Mouse (Mus musculus): ENCODE results near the gene Gpatch3. TPM values are rescaled to one million over a fixed set of nuclear protein-coding genes. Genes with fewer than 3 reads are reported as not detected.

Gpatch3 gene
- polyA plus RNA-seq, 1 experiment, result 7.3 TPM

DNA sequence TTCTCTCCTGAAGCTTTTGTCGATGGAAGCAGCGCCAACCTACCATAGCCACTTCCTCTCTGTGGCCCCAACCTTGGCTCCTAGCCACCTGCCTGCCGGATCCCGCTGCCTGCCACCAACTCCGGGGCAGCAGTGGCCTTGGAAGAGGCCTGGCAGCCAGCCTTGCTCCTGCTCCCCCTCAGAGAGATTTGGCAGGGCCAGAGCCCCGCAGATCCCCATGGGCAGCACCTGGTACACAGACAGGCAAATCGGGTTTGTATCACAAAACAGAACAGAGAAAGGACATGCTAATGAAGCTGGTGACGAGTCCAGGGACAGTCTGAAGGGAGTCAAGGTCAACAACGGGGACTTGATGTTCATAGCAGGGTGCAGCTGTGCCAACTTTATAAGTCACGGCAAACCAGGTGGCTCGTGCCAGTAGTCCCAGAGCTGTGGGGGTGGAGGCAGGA lies 11.4 kb upstream of the Gpatch3 start:
- WGBS, result 11% methylated on average over 11 of the region's 11 CpGs
- Histone ChIP-seq H3K27ac (ENCODE audit: insufficient read depth, low read depth, low read length) (no peak overlapping the region), H3K4me1 (ENCODE audit: control insufficient read depth, insufficient read depth, insufficient read length, low read length) (peaks cover 6% of the 10 kb centered on the region), H3K27me3 (ENCODE audit: control insufficient read depth, insufficient read depth, low read length) (no peaks in the 10 kb centered on the region), H3K36me3 (ENCODE audit: control insufficient read depth, insufficient read depth, low read length) (no peaks in the 10 kb centered on the region), H3K4me3 (ENCODE audit: low read depth, low read length) (no peak overlapping the region)
- TF ChIP-seq CTCF (IDR thresholded peaks at IDR 0.05; ENCODE audit: extremely low read depth, insufficient read length, insufficient replicate concordance, low read depth, low read length) (no peak), POLR2A (IDR thresholded peaks at IDR 0.05; ENCODE audit: low read depth, low read length) (no peak)

GRCm38 (mm10) chr4:133567251-133567650 lies 7.3 kb upstream of the Gpatch3 start:
- peaks cover 6% of the 10 kb centered on the region for H3K4me1 ChIP-seq (ENCODE audit: control insufficient read depth, insufficient read depth, insufficient read length, low read length)
- no peak overlapping the region for H3K4me3 ChIP-seq (ENCODE audit: low read depth, low read length)
- H3K27me3 ChIP-seq (ENCODE audit: control insufficient read depth, insufficient read depth, low read length), result no peaks in the 10 kb centered on the region
- H3K36me3 ChIP-seq (ENCODE audit: control insufficient read depth, insufficient read depth, low read length), result no peaks in the 10 kb centered on the region
- 11% methylated on average over 8 of the region's 8 CpGs for WGBS
- TF ChIP-seq CTCF (IDR thresholded peaks at IDR 0.05; ENCODE audit: extremely low read depth, insufficient read length, insufficient replicate concordance, low read depth, low read length) (no peak), POLR2A (IDR thresholded peaks at IDR 0.05; ENCODE audit: low read depth, low read length) (no peak)
- H3K27ac ChIP-seq (ENCODE audit: insufficient read depth, low read depth, low read length), result no peak overlapping the region

DNA sequence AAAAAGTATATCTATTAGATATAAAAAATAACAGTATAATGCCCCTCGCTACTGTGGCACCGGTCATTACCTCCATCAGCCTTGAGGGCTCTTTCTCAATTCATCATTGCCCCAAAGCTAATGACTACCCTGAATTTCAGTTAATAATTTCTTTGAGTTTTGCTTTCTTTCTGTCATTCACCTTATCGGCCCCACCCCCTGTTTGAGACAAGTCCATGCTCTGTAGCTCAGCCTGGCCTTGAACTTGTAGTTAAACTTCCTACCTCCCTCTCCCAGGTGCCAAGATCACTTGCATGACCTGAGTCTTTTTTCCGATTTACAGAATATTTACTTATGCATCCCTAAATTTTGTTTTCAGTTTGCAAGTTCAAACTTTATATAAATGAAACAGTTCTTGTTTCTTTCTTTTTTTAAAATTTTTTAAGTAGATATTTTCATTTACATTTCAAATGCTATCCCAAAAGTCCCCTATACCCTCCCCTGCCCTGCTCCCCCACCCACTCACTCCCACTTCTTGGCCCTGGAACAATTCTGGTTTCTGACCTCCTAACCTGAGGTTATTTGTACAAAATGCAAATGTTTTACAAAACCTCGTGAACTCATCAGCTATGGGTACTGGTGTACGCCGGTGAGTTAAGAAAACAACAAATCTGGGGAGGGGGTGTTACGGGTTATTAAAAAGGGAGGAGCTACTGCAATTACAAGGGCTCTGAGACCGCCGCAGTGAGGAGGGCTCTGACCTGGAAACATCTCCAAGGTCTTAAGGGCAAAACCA lies 5.1 kb upstream of the Gpatch3 start:
- Histone ChIP-seq H3K4me1 (ENCODE audit: control insufficient read depth, insufficient read depth, insufficient read length, low read length) (peaks cover 7% of the 10 kb centered on the region), H3K27me3 (ENCODE audit: control insufficient read depth, insufficient read depth, low read length) (no peaks in the 10 kb centered on the region), H3K27ac (ENCODE audit: insufficient read depth, low read depth, low read length) (peak overlapping the region; percentile 63), H3K4me3 (ENCODE audit: low read depth, low read length) (peak overlapping the region; percentile 38), H3K36me3 (ENCODE audit: control insufficient read depth, insufficient read depth, low read length) (no peaks in the 10 kb centered on the region)
- WGBS, result 33% methylated on average over 10 of the region's 10 CpGs
- no peak for TF ChIP-seq POLR2A (IDR thresholded peaks at IDR 0.05; ENCODE audit: low read depth, low read length)
- TF ChIP-seq CTCF (IDR thresholded peaks at IDR 0.05; ENCODE audit: extremely low read depth, insufficient read length, insufficient replicate concordance, low read depth, low read length), result no peak

- 10% methylated on average over 10 of the region's 10 CpGs for WGBS
- peaks cover 7% of the 10 kb centered on the region for H3K4me1 ChIP-seq (ENCODE audit: control insufficient read depth, insufficient read depth, insufficient read length, low read length)
- peak overlapping the region; percentile 38 for H3K4me3 ChIP-seq (ENCODE audit: low read depth, low read length)
- H3K27me3 ChIP-seq (ENCODE audit: control insufficient read depth, insufficient read depth, low read length), result no peaks in the 10 kb centered on the region
- peak overlapping the region; percentile 63 for H3K27ac ChIP-seq (ENCODE audit: insufficient read depth, low read depth, low read length)
- TF ChIP-seq POLR2A (IDR thresholded peaks at IDR 0.05; ENCODE audit: low read depth, low read length) (no peak), CTCF (IDR thresholded peaks at IDR 0.05; ENCODE audit: extremely low read depth, insufficient read length, insufficient replicate concordance, low read depth, low read length) (no peak)
- no peaks in the 10 kb centered on the region for H3K36me3 ChIP-seq (ENCODE audit: control insufficient read depth, insufficient read depth, low read length)
These were observed 4.5 kb upstream of the Gpatch3 start for GRCm38 (mm10) chr4:133570066-133570466.

GRCm38 (mm10) chr4:133574843-133575202 lies 278 bp downstream of the Gpatch3 start:
- under 1% methylated on average over 41 of the region's 41 CpGs for WGBS
- Histone ChIP-seq H3K27ac (ENCODE audit: insufficient read depth, low read depth, low read length) (no peak overlapping the region), H3K36me3 (ENCODE audit: control insufficient read depth, insufficient read depth, low read length) (peaks cover 20% of the 10 kb centered on the region)

GRCm38 (mm10) chr4:133577983-133578382 lies 3.4 kb downstream of the Gpatch3 start:
- Histone ChIP-seq H3K4me1 (ENCODE audit: control insufficient read depth, insufficient read depth, insufficient read length, low read length) (peaks cover 5% of the 10 kb centered on the region; the same call in 1 of the 2 replicates), H3K4me3 (ENCODE audit: low read depth, low read length) (no peak overlapping the region), H3K27ac (ENCODE audit: insufficient read depth, low read depth, low read length) (no peak overlapping the region), H3K27me3 (ENCODE audit: control insufficient read depth, insufficient read depth, low read length) (no peaks in the 10 kb centered on the region), H3K36me3 (ENCODE audit: control insufficient read depth, insufficient read depth, low read length) (peaks cover 37% of the 10 kb centered on the region)
- 80% methylated on average over 12 of the region's 12 CpGs for WGBS
- no peak for TF ChIP-seq POLR2A (IDR thresholded peaks at IDR 0.05; ENCODE audit: low read depth, low read length)
- no peak for TF ChIP-seq CTCF (IDR thresholded peaks at IDR 0.05; ENCODE audit: extremely low read depth, insufficient read length, insufficient replicate concordance, low read depth, low read length)

More at GRCm38 (mm10) chr4:133574843-133575202, 278 bp downstream of the Gpatch3 start:
- peaks cover 5% of the 10 kb centered on the region; the same call in 1 of the 2 replicates for H3K4me1 ChIP-seq (ENCODE audit: control insufficient read depth, insufficient read depth, insufficient read length, low read length)
- no peaks in the 10 kb centered on the region for H3K27me3 ChIP-seq (ENCODE audit: control insufficient read depth, insufficient read depth, low read length)
- peak overlapping the region; percentile 75 for H3K4me3 ChIP-seq (ENCODE audit: low read depth, low read length)
- no peak for TF ChIP-seq POLR2A (IDR thresholded peaks at IDR 0.05; ENCODE audit: low read depth, low read length)
- TF ChIP-seq CTCF (IDR thresholded peaks at IDR 0.05; ENCODE audit: extremely low read depth, insufficient read length, insufficient replicate concordance, low read depth, low read length), result no peak

DNA sequence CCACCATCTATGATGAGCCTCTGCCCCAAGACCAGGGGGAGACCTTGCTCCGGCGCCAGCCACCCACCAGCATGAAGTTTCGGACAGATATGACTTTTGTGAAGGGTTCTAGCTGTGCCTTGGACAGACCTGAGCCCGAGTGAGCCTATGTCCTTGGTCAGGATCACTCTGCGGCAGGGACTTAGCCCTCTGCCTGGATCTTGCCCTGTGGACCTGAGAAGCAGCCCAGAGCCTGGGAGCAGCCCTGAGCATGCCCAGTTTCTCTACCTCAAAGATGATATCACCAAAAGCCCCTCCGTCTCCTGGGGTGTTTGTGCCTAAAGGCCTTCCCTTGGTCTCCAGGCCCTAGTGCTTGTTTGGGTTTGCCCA lies 9.1 kb downstream of the Gpatch3 start:
- WGBS, result 40% methylated on average over 6 of the region's 6 CpGs
- Histone ChIP-seq H3K27me3 (ENCODE audit: control insufficient read depth, insufficient read depth, low read length) (no peaks in the 10 kb centered on the region), H3K36me3 (ENCODE audit: control insufficient read depth, insufficient read depth, low read length) (peaks cover 43% of the 10 kb centered on the region), H3K27ac (ENCODE audit: insufficient read depth, low read depth, low read length) (peak overlapping the region; percentile 69), H3K4me3 (ENCODE audit: low read depth, low read length) (peak overlapping the region; percentile 80), H3K4me1 (ENCODE audit: control insufficient read depth, insufficient read depth, insufficient read length, low read length) (peaks cover 5% of the 10 kb centered on the region)
- no peak for TF ChIP-seq POLR2A (IDR thresholded peaks at IDR 0.05; ENCODE audit: low read depth, low read length)
- TF ChIP-seq CTCF (IDR thresholded peaks at IDR 0.05; ENCODE audit: extremely low read depth, insufficient read length, insufficient replicate concordance, low read depth, low read length), result no peak
